Mouse (Mus musculus): Measurements from ENCODE around the gene Gm42715. TPM values are rescaled to one million over a fixed set of nuclear protein-coding genes. Genes with fewer than 3 reads are reported as not detected.

The Gm42715 gene
- total and polyA plus RNA-seq, 3 experiments, result 4.5 to 72.9 (median 23.1) TPM

DNA sequence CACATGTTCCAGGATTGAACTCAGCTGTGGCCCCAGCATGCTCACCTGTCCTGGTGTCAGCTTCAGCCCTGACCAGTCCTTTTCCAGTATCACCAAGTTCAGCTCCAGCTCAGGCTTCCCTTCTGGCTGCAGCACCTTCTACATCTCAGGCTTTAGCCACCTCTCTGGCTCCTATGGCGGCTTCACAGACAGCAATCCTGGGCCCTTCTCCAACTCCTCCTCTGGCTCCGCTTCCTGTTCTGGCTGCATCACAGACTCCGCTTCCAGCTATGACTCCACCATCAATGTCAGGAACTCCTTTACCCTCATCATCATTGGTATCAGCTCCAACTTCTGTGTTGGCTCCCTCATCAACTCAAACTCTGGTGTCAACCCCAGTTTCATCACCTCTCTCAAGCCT, 22.3 kb downstream of the Gm42715 start:
- DNase-seq (ENCODE audit: low spot score) (no peak), ATAC-seq (ENCODE audit: extremely low read depth, insufficient number of reproducible peaks, low FRiP score, poor library complexity, severe bottlenecking) (no peak)
- H3K36me3 ChIP-seq (replicated peaks), result peaks cover 96% of the 10 kb centered on the region

DNA sequence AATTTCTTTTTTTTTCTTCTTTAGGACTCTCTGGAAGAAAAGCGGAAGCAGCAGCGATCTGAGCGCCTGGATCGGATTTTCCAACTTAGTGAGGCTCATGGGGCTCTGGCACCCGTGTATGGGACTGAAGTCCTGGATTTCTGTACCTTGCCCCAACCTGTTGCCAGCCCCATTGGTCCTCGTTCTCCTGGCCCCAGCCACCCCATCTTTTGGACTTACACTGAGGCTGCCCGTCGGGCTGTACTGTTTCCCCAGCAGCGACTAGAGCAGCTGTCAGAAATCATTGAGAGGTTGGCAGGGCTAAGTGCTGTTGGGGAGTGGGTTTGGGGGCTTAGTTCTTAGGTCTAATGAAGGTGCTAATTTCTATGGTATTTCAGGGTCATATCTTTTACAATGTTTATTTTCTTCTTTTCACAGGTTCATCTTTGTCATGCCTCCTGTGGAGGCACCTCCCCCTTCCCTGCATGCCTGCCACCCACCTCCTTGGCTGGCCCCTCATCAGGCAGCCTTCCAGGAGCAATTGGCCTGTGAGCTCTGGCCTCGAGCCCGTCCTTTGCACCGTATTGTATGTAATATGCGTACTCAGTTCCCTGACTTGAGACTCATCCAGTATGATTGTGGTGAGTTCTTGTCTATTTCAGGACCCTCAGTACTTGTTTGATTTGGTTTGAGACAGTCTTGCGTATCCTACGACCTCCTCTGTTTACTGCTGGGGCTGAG, 29.9 kb downstream of the Gm42715 start:
- Histone ChIP-seq H3K9me3 (replicated peaks) (no peaks in the 10 kb centered on the region), H3K36me3 (replicated peaks) (peaks cover 87% of the 10 kb centered on the region), H3K4me1 (ENCODE audit: insufficient read depth, low read depth, low read length) (no peaks in the 10 kb centered on the region), H3K4me3 (ENCODE audit: low read depth, low read length) (no peak overlapping the region), H3K27me3 (ENCODE audit: insufficient read depth, low read length) (no peaks in the 10 kb centered on the region)
- no peak for DNase-seq (ENCODE audit: low spot score)
- TF ChIP-seq CTCF (IDR thresholded peaks at IDR 0.05; ENCODE audit: low read depth, low read length) (no peak), POLR2AphosphoS5 (IDR thresholded peaks at IDR 0.05; ENCODE audit: insufficient replicate concordance, low read depth, low read length) (no peak), GATA1 (IDR thresholded peaks at IDR 0.05; ENCODE audit: borderline replicate concordance, low read length) (no peak), TAL1 (conservative IDR thresholded peaks at IDR 0.05; ENCODE audit: low read depth, low read length) (no peak), GATA2 (IDR thresholded peaks at IDR 0.05; ENCODE audit: borderline replicate concordance, low read depth, low read length) (no peak)
- no peak for ATAC-seq (ENCODE audit: extremely low read depth, insufficient number of reproducible peaks, low FRiP score, poor library complexity, severe bottlenecking)

More for the DNA sequence above, 22.3 kb downstream of the Gm42715 start:
- Histone ChIP-seq H3K4me1 (ENCODE audit: insufficient read depth, low read depth, low read length) (peaks cover 4% of the 10 kb centered on the region; the same call in 1 of the 2 replicates), H3K9me3 (replicated peaks) (no peaks in the 10 kb centered on the region), H3K4me3 (ENCODE audit: low read depth, low read length) (no peak overlapping the region), H3K27me3 (ENCODE audit: insufficient read depth, low read length) (no peaks in the 10 kb centered on the region)
- no peak for TF ChIP-seq GATA1 (IDR thresholded peaks at IDR 0.05; ENCODE audit: borderline replicate concordance, low read length)
- no peak for TF ChIP-seq GATA2 (IDR thresholded peaks at IDR 0.05; ENCODE audit: borderline replicate concordance, low read depth, low read length)
- no peak for TF ChIP-seq CTCF (IDR thresholded peaks at IDR 0.05; ENCODE audit: low read depth, low read length)
- no peak for TF ChIP-seq TAL1 (conservative IDR thresholded peaks at IDR 0.05; ENCODE audit: low read depth, low read length)
- TF ChIP-seq POLR2AphosphoS5 (IDR thresholded peaks at IDR 0.05; ENCODE audit: insufficient replicate concordance, low read depth, low read length), result no peak

DNA sequence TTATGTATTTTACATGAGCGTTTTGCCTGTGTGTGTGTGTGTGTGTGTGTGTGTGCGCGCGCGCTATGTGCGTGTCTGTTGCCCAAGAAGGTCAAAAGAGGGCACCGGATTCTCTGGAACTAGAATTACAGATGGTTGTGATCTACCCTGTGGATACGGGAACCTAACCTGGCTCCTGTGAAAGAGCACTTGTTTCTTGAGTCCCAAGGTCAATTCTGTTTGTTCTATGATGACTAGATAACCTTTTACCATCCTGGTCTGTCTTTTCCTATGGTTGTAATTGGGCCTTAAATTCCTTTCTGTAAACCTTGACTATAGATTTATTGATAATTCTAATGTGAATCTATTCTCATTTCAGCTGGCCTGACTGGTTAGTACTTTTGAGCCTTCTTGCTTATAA, 32.2 kb downstream of the Gm42715 start:
- TF ChIP-seq GATA2 (IDR thresholded peaks at IDR 0.05; ENCODE audit: borderline replicate concordance, low read depth, low read length) (no peak), TAL1 (conservative IDR thresholded peaks at IDR 0.05; ENCODE audit: low read depth, low read length) (no peak), GATA1 (IDR thresholded peaks at IDR 0.05; ENCODE audit: borderline replicate concordance, low read length) (no peak), POLR2AphosphoS5 (IDR thresholded peaks at IDR 0.05; ENCODE audit: insufficient replicate concordance, low read depth, low read length) (no peak), CTCF (IDR thresholded peaks at IDR 0.05; ENCODE audit: low read depth, low read length) (no peak)
- H3K27me3 ChIP-seq (ENCODE audit: insufficient read depth, low read length), result no peaks in the 10 kb centered on the region
- no peaks in the 10 kb centered on the region for H3K9me3 ChIP-seq (replicated peaks)
- H3K36me3 ChIP-seq (replicated peaks), result peaks cover 88% of the 10 kb centered on the region
- H3K4me1 ChIP-seq (ENCODE audit: insufficient read depth, low read depth, low read length), result no peaks in the 10 kb centered on the region
- no peak overlapping the region for H3K4me3 ChIP-seq (ENCODE audit: low read depth, low read length)
- DNase-seq (ENCODE audit: low spot score) (no peak), ATAC-seq (ENCODE audit: extremely low read depth, insufficient number of reproducible peaks, low FRiP score, poor library complexity, severe bottlenecking) (no peak)

DNA sequence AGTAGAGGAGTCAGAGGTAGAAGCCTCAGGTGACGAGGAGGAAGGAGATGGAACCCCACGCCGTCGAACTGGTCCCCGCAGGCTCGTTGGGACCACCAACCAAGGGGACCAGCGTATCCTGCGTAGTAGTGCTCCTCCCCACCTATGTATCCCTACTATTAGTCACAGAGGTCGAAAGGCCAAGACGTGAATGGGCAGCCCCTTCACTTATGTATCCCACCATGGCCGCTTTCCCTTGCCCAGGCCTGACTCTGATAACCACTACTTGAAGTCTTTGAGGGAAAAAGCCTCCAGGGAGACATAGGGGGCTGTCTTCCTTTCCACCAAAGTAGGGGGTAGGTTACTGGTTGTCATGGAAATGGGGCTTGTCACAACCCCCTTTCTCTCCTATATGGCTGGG, 41.2 kb downstream of the Gm42715 start:
- Histone ChIP-seq H3K27me3 (ENCODE audit: insufficient read depth, low read length) (no peaks in the 10 kb centered on the region), H3K4me3 (ENCODE audit: low read depth, low read length) (no peak overlapping the region), H3K9me3 (replicated peaks) (no peaks in the 10 kb centered on the region), H3K4me1 (ENCODE audit: insufficient read depth, low read depth, low read length) (no peaks in the 10 kb centered on the region), H3K36me3 (replicated peaks) (peaks cover 88% of the 10 kb centered on the region)
- ATAC-seq (ENCODE audit: extremely low read depth, insufficient number of reproducible peaks, low FRiP score, poor library complexity, severe bottlenecking), result no peak
- no peak for TF ChIP-seq GATA2 (IDR thresholded peaks at IDR 0.05; ENCODE audit: borderline replicate concordance, low read depth, low read length)
- no peak for TF ChIP-seq GATA1 (IDR thresholded peaks at IDR 0.05; ENCODE audit: borderline replicate concordance, low read length)
- TF ChIP-seq CTCF (IDR thresholded peaks at IDR 0.05; ENCODE audit: low read depth, low read length), result no peak
- no peak for TF ChIP-seq POLR2AphosphoS5 (IDR thresholded peaks at IDR 0.05; ENCODE audit: insufficient replicate concordance, low read depth, low read length)
- TF ChIP-seq TAL1 (conservative IDR thresholded peaks at IDR 0.05; ENCODE audit: low read depth, low read length), result no peak
- no peak for DNase-seq (ENCODE audit: low spot score)

DNA sequence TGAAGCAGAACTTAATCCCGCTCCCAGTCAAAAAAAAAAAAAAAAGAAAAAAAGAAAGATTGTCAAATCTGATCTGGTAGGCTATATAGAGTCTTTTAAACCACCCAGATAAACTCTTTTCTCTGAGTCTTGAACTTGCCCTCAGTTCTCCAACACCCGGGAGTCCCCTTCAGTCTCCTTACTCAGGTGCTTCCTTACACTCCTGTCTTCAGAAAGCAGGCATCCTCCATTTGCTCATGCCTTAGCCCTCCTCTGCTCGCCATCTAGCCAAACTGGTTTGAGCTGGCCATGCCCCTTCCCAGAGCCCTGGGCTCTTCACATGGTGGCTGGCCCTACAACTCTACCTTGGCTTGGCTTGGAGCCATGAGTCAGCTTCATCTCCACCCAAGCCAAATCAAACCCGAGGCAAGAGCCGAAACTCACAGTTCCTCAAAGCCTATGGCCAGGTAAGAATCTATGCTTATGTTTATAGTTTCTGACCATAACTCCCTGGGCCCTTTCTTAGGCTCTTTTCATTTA, 42.0 kb downstream of the Gm42715 start, which contains the start of gene Tmem265:
Gene Tmem265, plus strand, starts transcription at position 51 of the 519 bp plus-strand sequence.
- no peaks in the 10 kb centered on the region for H3K9me3 ChIP-seq (replicated peaks)
- TF ChIP-seq POLR2AphosphoS5 (IDR thresholded peaks at IDR 0.05; ENCODE audit: insufficient replicate concordance, low read depth, low read length), result no peak
- no peak for TF ChIP-seq CTCF (IDR thresholded peaks at IDR 0.05; ENCODE audit: low read depth, low read length)
- TF ChIP-seq GATA2 (IDR thresholded peaks at IDR 0.05; ENCODE audit: borderline replicate concordance, low read depth, low read length), result no peak
- no peak for TF ChIP-seq GATA1 (IDR thresholded peaks at IDR 0.05; ENCODE audit: borderline replicate concordance, low read length)
- TF ChIP-seq TAL1 (conservative IDR thresholded peaks at IDR 0.05; ENCODE audit: low read depth, low read length), result no peak
- H3K4me1 ChIP-seq (ENCODE audit: insufficient read depth, low read depth, low read length), result no peaks in the 10 kb centered on the region
- no peak for DNase-seq (ENCODE audit: low spot score)
- ATAC-seq (ENCODE audit: extremely low read depth, insufficient number of reproducible peaks, low FRiP score, poor library complexity, severe bottlenecking), result no peak
- peaks cover 87% of the 10 kb centered on the region for H3K36me3 ChIP-seq (replicated peaks)
- no peak within 1 kb of the TSS for H3K4me3 ChIP-seq (ENCODE audit: low read depth, low read length)
- no peaks in the 10 kb centered on the region for H3K27me3 ChIP-seq (ENCODE audit: insufficient read depth, low read length)

DNA sequence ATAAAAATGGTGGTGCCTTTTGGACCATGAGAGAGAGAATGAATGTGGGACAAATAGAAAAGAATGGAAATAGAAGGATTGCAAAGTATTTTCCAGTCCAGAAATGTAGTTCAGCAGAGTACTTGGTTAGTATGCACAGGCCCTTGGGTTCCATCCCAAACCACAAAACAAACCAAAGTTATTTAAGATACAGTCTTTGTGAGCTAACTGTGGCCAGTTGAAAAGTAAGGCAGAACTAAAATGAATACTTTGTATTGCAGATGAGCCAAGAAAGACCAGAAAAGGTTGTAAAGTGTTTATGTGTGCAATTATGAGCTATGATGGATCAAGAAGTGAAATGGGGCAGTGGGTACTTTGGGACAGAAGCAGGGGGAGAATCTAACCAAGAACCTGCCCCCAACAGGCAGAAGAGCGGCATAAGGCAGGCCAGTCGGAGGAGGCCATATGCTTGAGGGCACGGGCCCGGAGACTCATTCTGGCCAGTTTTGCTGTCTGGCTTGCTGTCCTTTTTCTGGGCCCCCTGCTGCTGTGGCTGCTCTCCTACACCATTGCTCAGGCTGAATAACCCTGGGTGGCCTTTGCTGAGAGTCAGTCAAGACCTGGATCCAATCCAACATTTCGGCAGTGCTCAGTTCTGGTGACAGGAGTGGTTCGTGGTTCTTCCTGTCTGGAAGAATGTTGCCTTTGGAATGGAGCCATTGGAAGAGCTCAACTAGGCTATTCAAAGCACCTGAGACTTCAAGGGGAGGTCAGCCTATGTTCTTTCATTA, 45.2 kb downstream of the Gm42715 start:
- DNase-seq (ENCODE audit: low spot score), result no peak
- TF ChIP-seq CTCF (IDR thresholded peaks at IDR 0.05; ENCODE audit: low read depth, low read length) (no peak), TAL1 (conservative IDR thresholded peaks at IDR 0.05; ENCODE audit: low read depth, low read length) (no peak), GATA2 (IDR thresholded peaks at IDR 0.05; ENCODE audit: borderline replicate concordance, low read depth, low read length) (no peak), GATA1 (IDR thresholded peaks at IDR 0.05; ENCODE audit: borderline replicate concordance, low read length) (no peak), POLR2AphosphoS5 (IDR thresholded peaks at IDR 0.05; ENCODE audit: insufficient replicate concordance, low read depth, low read length) (no peak)
- H3K9me3 ChIP-seq (replicated peaks), result no peaks in the 10 kb centered on the region
- no peak for ATAC-seq (ENCODE audit: extremely low read depth, insufficient number of reproducible peaks, low FRiP score, poor library complexity, severe bottlenecking)
- H3K36me3 ChIP-seq (replicated peaks), result peaks cover 79% of the 10 kb centered on the region
- no peak overlapping the region for H3K4me3 ChIP-seq (ENCODE audit: low read depth, low read length)
- H3K4me1 ChIP-seq (ENCODE audit: insufficient read depth, low read depth, low read length), result no peaks in the 10 kb centered on the region
- no peaks in the 10 kb centered on the region for H3K27me3 ChIP-seq (ENCODE audit: insufficient read depth, low read length)
